Mouse (Mus musculus) ES-E14 (cell line): ENCODE results near the gene Pgls. TPM values are rescaled to one million over a fixed set of nuclear protein-coding genes. Genes with fewer than 3 reads are reported as not detected.

ENCODE experiments used
- DNase-seq: peaks from one replicate; pipeline ENCODE4 v3.0.0-alpha.2; 2013; ENCODE audit warnings: low read depth, low spot score
- H3K27ac ChIP-seq: 2 replicates; pipeline ENCODE4 v1.5.1; 2012; ENCODE audit warnings: low read depth, mild to moderate bottlenecking, low read length, moderate library complexity, mixed read lengths; ENCODE audit not compliant: poor library complexity, insufficient read depth, severe bottlenecking
- H3K36me3 ChIP-seq: 2 replicates; pipeline ENCODE4 v1.6.1; 2012; ENCODE audit warnings: mild to moderate bottlenecking, low read length, moderate library complexity, mixed read lengths; ENCODE audit not compliant: control insufficient read depth, poor library complexity, insufficient read depth, severe bottlenecking
- H3K4me1 ChIP-seq, 2 experiments: fragments of 150-350 bp in 1 of 2; sonication (generic) in 1 of 2; 2 replicates each; pipeline ENCODE4 v1.6.1; 2012; ENCODE audit warnings: low read length in 2 of 2, mild to moderate bottlenecking in 1 of 2, mixed read lengths in 1 of 2; ENCODE audit not compliant: control insufficient read depth in 2 of 2, insufficient read depth in 2 of 2, poor library complexity in 1 of 2
- H3K4me3 ChIP-seq, 2 experiments: fragments of 150-350 bp in 1 of 2; sonication (generic) in 1 of 2; 2 replicates each; pipeline ENCODE4 v1.5.1; 2012; ENCODE audit warnings: low read length in 2 of 2, low read depth in 1 of 2, mild to moderate bottlenecking in 1 of 2, mixed read lengths in 1 of 2; ENCODE audit not compliant: insufficient read depth in 1 of 2, poor library complexity in 1 of 2, severe bottlenecking in 1 of 2
- H3K9ac ChIP-seq: 2 replicates; pipeline ENCODE4 v1.6.1; 2012; ENCODE audit warnings: low read depth, mild to moderate bottlenecking, low read length, mixed read lengths; ENCODE audit not compliant: poor library complexity, insufficient read depth, severe bottlenecking
- H3K9me3 ChIP-seq: fragments of 150-350 bp; sonication (generic); 2 replicates; pipeline ENCODE4 v1.6.1; 2012; ENCODE audit warnings: low read depth, mild to moderate bottlenecking, low read length; ENCODE audit not compliant: control insufficient read depth, insufficient read depth
- CHD2 ChIP-seq: IDR thresholded peaks from 2 replicates; pipeline ENCODE4 v1.6.1; 2014; ENCODE audit warnings: mild to moderate bottlenecking, low read depth, low read length, inconsistent platforms
- HCFC1 ChIP-seq: IDR thresholded peaks from 2 replicates; pipeline ENCODE4 v1.6.1; 2012; ENCODE audit warnings: low read length, inconsistent platforms, borderline replicate concordance; ENCODE audit not compliant: insufficient read depth
- MAFK ChIP-seq: IDR thresholded peaks from 2 replicates; pipeline ENCODE4 v1.6.1; 2014; ENCODE audit warnings: mild to moderate bottlenecking, low read depth, low read length, inconsistent platforms; ENCODE audit not compliant: insufficient read depth
- ZC3H11A ChIP-seq: IDR thresholded peaks from 2 replicates; pipeline ENCODE4 v1.6.1; 2012; ENCODE audit warnings: low read depth, mild to moderate bottlenecking, inconsistent platforms, low read length, borderline replicate concordance
- ZNF384 ChIP-seq: IDR thresholded peaks from 2 replicates; pipeline ENCODE4 v1.6.1; 2012; ENCODE audit warnings: low read depth, low read length, inconsistent platforms
- in situ Hi-C, 2 experiments: fragments of 600-800 bp; cut with MboI; formaldehyde crosslinking; loops; one replicate each; pipeline ENCODE4 v1.15.1; 2025; ENCODE audit warnings: low sequenced_read_pairs in 2 of 2, inconsistent platforms in 1 of 2; ENCODE audit not compliant: unreplicated experiment in 2 of 2
- total RNA-seq: library from RNA; depleted of rRNA; stranded (reverse); fragments of 300-350 nt; gene quantifications from 2 replicates; pipeline ENCODE4 v1.2.3, GENCODE M21; 2012

The Pgls gene
- total RNA-seq, 1 experiment, result 95.6 TPM

- TF ChIP-seq MAFK, result no peak
- TF ChIP-seq ZNF384, result no peak
- TF ChIP-seq HCFC1, result no peak
- TF ChIP-seq CHD2, result no peak
- no peak for TF ChIP-seq ZC3H11A
- Histone ChIP-seq H3K9ac (no peak overlapping the region), H3K9me3 (no peaks in the 10 kb centered on the region), H3K4me3 (no peak overlapping the region; a peak in 1 of 4 replicates), H3K4me1 (peaks cover 0 to 16% of the 10 kb centered on the region in 2 experiments; a peak in 1 of 4 replicates), H3K27ac (no peak overlapping the region), H3K36me3 (peaks cover 3% of the 10 kb centered on the region; the same call in 1 of the 2 replicates)
- in situ Hi-C loops, result no loop called here
- DNase-seq, result no peak
Observed at GRCm38 (mm10) chr8:71579009-71579408, 13.0 kb upstream of the Pgls start.

- no peak for DNase-seq
- peaks cover 0 to 16% of the 10 kb centered on the region in 2 experiments; a peak in 1 of 4 replicates for H3K4me1 ChIP-seq
- peak overlapping the region; percentile 45 for H3K9ac ChIP-seq
- no peak overlapping the region for H3K27ac ChIP-seq
- H3K36me3 ChIP-seq, result peaks cover 5% of the 10 kb centered on the region; the same call in 1 of the 2 replicates
- H3K4me3 ChIP-seq, result peak overlapping the region; percentile 17 to 33; a peak in 3 of 4 replicates
- H3K9me3 ChIP-seq, result no peaks in the 10 kb centered on the region
- in situ Hi-C loops, result no loop called here
- TF ChIP-seq ZC3H11A (no peak), CHD2 (no peak), ZNF384 (no peak), HCFC1 (no peak), MAFK (no peak)
Observed at GRCm38 (mm10) chr8:71579476-71579875, 12.5 kb upstream of the Pgls start.

- H3K9ac ChIP-seq, result no peak overlapping the region
- no peak overlapping the region for H3K27ac ChIP-seq
- DNase-seq, result no peak
- H3K4me1 ChIP-seq, result peaks cover 0 to 19% of the 10 kb centered on the region in 2 experiments; a peak in 1 of 4 replicates
- H3K36me3 ChIP-seq, result peaks cover 9% of the 10 kb centered on the region; the same call in 1 of the 2 replicates
- TF ChIP-seq ZC3H11A (no peak), MAFK (no peak), ZNF384 (no peak), HCFC1 (no peak), CHD2 (no peak)
- H3K9me3 ChIP-seq, result no peaks in the 10 kb centered on the region
- peak overlapping the region; percentile 29 to 31; a peak in 3 of 4 replicates for H3K4me3 ChIP-seq
- in situ Hi-C loops, result no loop called here
Observed at GRCm38 (mm10) chr8:71580201-71580600, 11.8 kb upstream of the Pgls start.

- H3K36me3 ChIP-seq, result peaks cover 13% of the 10 kb centered on the region; the same call in 1 of the 2 replicates
- H3K9ac ChIP-seq, result no peak overlapping the region
- H3K4me3 ChIP-seq, result no peak overlapping the region
- no peak for TF ChIP-seq ZNF384
- TF ChIP-seq ZC3H11A, result no peak
- TF ChIP-seq CHD2, result no peak
- TF ChIP-seq HCFC1, result no peak
- no peak for TF ChIP-seq MAFK
- peaks cover 0 to 7% of the 10 kb centered on the region in 2 experiments; a peak in 1 of 4 replicates for H3K4me1 ChIP-seq
- no peaks in the 10 kb centered on the region for H3K9me3 ChIP-seq
- in situ Hi-C loops, result no loop called here
- no peak overlapping the region for H3K27ac ChIP-seq
- DNase-seq, result no peak
Observed at GRCm38 (mm10) chr8:71586891-71587290, 5.1 kb upstream of the Pgls start.
